Mouse (Mus musculus) ES-Bruce4 (cell line): Measurements from ENCODE around the gene Rnf20.

Experiments used
- CTCF ChIP-seq: IDR thresholded peaks from one replicate; pipeline ENCODE4 v1.8.1; 2011; ENCODE audit warnings: low read depth, low read length
- POLR2A ChIP-seq: IDR thresholded peaks from one replicate; pipeline ENCODE4 v1.8.1; 2011; ENCODE audit warnings: low read length; ENCODE audit not compliant: insufficient read depth

GRCm38 (mm10) chr4:49626973-49627372, 4.8 kb upstream of the Rnf20 start:
- TF ChIP-seq CTCF (no peak), POLR2A (no peak)
